Mouse (Mus musculus): Measurements from ENCODE around the gene Gm20388. TPM values are rescaled to one million over a fixed set of nuclear protein-coding genes. Genes with fewer than 3 reads are reported as not detected.

Gm20388 gene
- polyA plus RNA-seq, 2 experiments, result 8.5 TPM; not detected in 1

GRCm38 (mm10) chr8:120383204-120383560, 472.5 kb downstream of the Gm20388 start:
- Histone ChIP-seq H3K4me3 (ENCODE audit: insufficient read depth in 1 of 2, low read depth in 2 of 2, low read length in 2 of 2) (no peak overlapping the region), H3K4me1 (replicated peaks; ENCODE audit: control insufficient read depth in 2 of 2, insufficient read depth in 2 of 2, low read length in 1 of 2) (peaks cover 13 to 17% of the 10 kb centered on the region in 2 experiments), H3K27ac (no peak overlapping the region), H3K36me3 (replicated peaks; ENCODE audit: control insufficient read depth, insufficient read depth, low read depth) (no peaks in the 10 kb centered on the region), H3K9me3 (ENCODE audit: control insufficient read depth, low read length) (peaks cover 2% of the 10 kb centered on the region; the same call in 1 of the 2 replicates), H3K27me3 (ENCODE audit: control insufficient read depth, insufficient read depth, low read length) (no peaks in the 10 kb centered on the region), H3K9ac (replicated peaks) (no peak overlapping the region), H3K4me2 (ENCODE audit: low read depth) (no peak overlapping the region)
- no peak for ATAC-seq (ENCODE audit: insufficient read depth)
- no peak for DNase-seq (ENCODE audit: low read depth in 3 of 3, low spot score in 3 of 3)
- 68% methylated on average over 6 of the region's 6 CpGs for WGBS (ENCODE audit: insufficient replicate concordance)
- TF ChIP-seq CTCF (IDR thresholded peaks at IDR 0.05; ENCODE audit: low read depth) (no peak), EP300 (IDR thresholded peaks at IDR 0.05; ENCODE audit: low read depth) (no peak)

DNA sequence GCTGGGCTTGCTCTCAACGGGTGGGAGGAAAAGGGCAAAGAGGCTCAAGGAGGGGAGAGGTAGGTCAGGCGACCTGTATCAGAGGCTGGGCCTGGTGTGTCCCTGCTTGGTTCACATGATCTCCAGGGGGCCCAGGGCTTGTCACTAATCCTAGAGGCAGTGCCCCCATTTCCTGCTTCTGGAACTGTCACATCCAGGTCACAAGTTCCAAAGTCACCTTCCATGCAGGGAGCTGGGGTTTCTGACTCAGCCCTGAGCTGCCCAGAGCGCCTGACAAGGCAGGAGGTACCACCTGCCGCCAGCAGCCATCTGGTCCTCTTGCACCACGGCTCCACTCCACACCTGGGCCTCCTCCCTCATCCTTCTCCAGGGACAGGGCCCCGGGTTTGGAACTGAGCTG, 473.1 kb downstream of the Gm20388 start:
- Histone ChIP-seq H3K27me3 (ENCODE audit: control insufficient read depth, insufficient read depth, low read length) (no peaks in the 10 kb centered on the region), H3K27ac (no peak overlapping the region), H3K4me1 (replicated peaks; ENCODE audit: control insufficient read depth in 2 of 2, insufficient read depth in 2 of 2, low read length in 1 of 2) (peaks cover 8 to 12% of the 10 kb centered on the region in 2 experiments), H3K4me3 (ENCODE audit: insufficient read depth in 1 of 2, low read depth in 2 of 2, low read length in 2 of 2) (no peak overlapping the region), H3K9ac (replicated peaks) (no peak overlapping the region), H3K4me2 (ENCODE audit: low read depth) (no peak overlapping the region), H3K36me3 (replicated peaks; ENCODE audit: control insufficient read depth, insufficient read depth, low read depth) (no peaks in the 10 kb centered on the region), H3K9me3 (ENCODE audit: control insufficient read depth, low read length) (peaks cover 2% of the 10 kb centered on the region; the same call in 1 of the 2 replicates)
- ATAC-seq (ENCODE audit: insufficient read depth) (no peak), DNase-seq (ENCODE audit: low read depth in 3 of 3, low spot score in 3 of 3) (no peak)
- 53% methylated on average over 6 of the region's 6 CpGs for WGBS (ENCODE audit: insufficient replicate concordance)
- TF ChIP-seq EP300 (IDR thresholded peaks at IDR 0.05; ENCODE audit: low read depth) (no peak), CTCF (IDR thresholded peaks at IDR 0.05; ENCODE audit: low read depth) (no peak)

- no peak for ATAC-seq (ENCODE audit: insufficient read depth)
- DNase-seq (ENCODE audit: low read depth in 3 of 3, low spot score in 3 of 3), result no peak
- Histone ChIP-seq H3K36me3 (replicated peaks; ENCODE audit: control insufficient read depth, insufficient read depth, low read depth) (no peaks in the 10 kb centered on the region), H3K9me3 (ENCODE audit: control insufficient read depth, low read length) (peaks cover 2% of the 10 kb centered on the region; the same call in 1 of the 2 replicates), H3K4me1 (replicated peaks; ENCODE audit: control insufficient read depth in 2 of 2, insufficient read depth in 2 of 2, low read length in 1 of 2) (peaks cover 6 to 10% of the 10 kb centered on the region in 2 experiments), H3K4me2 (ENCODE audit: low read depth) (no peak overlapping the region), H3K27me3 (ENCODE audit: control insufficient read depth, insufficient read depth, low read length) (no peaks in the 10 kb centered on the region), H3K27ac (no peak overlapping the region), H3K4me3 (ENCODE audit: insufficient read depth in 1 of 2, low read depth in 2 of 2, low read length in 2 of 2) (no peak overlapping the region), H3K9ac (replicated peaks) (no peak overlapping the region)
- TF ChIP-seq CTCF (IDR thresholded peaks at IDR 0.05; ENCODE audit: low read depth) (peak; percentile 77), EP300 (IDR thresholded peaks at IDR 0.05; ENCODE audit: low read depth) (no peak)
Observed at GRCm38 (mm10) chr8:120384745-120385144, 474.1 kb downstream of the Gm20388 start.

- Histone ChIP-seq H3K27ac (no peak overlapping the region), H3K4me2 (ENCODE audit: low read depth) (no peak overlapping the region), H3K9ac (replicated peaks) (no peak overlapping the region), H3K4me3 (ENCODE audit: insufficient read depth in 1 of 2, low read depth in 2 of 2, low read length in 2 of 2) (no peak overlapping the region), H3K9me3 (ENCODE audit: control insufficient read depth, low read length) (peaks cover 2% of the 10 kb centered on the region; the same call in 1 of the 2 replicates), H3K27me3 (ENCODE audit: control insufficient read depth, insufficient read depth, low read length) (no peaks in the 10 kb centered on the region), H3K36me3 (replicated peaks; ENCODE audit: control insufficient read depth, insufficient read depth, low read depth) (no peaks in the 10 kb centered on the region), H3K4me1 (replicated peaks; ENCODE audit: control insufficient read depth in 2 of 2, insufficient read depth in 2 of 2, low read length in 1 of 2) (peaks cover 6 to 10% of the 10 kb centered on the region in 2 experiments)
- no peak for DNase-seq (ENCODE audit: low read depth in 3 of 3, low spot score in 3 of 3)
- 80% methylated on average over 6 of the region's 6 CpGs for WGBS (ENCODE audit: insufficient replicate concordance)
- TF ChIP-seq CTCF (IDR thresholded peaks at IDR 0.05; ENCODE audit: low read depth) (no peak), EP300 (IDR thresholded peaks at IDR 0.05; ENCODE audit: low read depth) (no peak)
- no peak for ATAC-seq (ENCODE audit: insufficient read depth)
Observed at GRCm38 (mm10) chr8:120388246-120388645, 477.6 kb downstream of the Gm20388 start.

GRCm38 (mm10) chr8:120390598-120390997, 480.0 kb downstream of the Gm20388 start:
- DNase-seq (ENCODE audit: low read depth in 3 of 3, low spot score in 3 of 3) (no peak), ATAC-seq (ENCODE audit: insufficient read depth) (no peak)
- Histone ChIP-seq H3K4me3 (ENCODE audit: insufficient read depth in 1 of 2, low read depth in 2 of 2, low read length in 2 of 2) (no peak overlapping the region), H3K9me3 (ENCODE audit: control insufficient read depth, low read length) (no peaks in the 10 kb centered on the region), H3K27me3 (ENCODE audit: control insufficient read depth, insufficient read depth, low read length) (no peaks in the 10 kb centered on the region), H3K36me3 (replicated peaks; ENCODE audit: control insufficient read depth, insufficient read depth, low read depth) (no peaks in the 10 kb centered on the region), H3K4me1 (replicated peaks; ENCODE audit: control insufficient read depth in 2 of 2, insufficient read depth in 2 of 2, low read length in 1 of 2) (peaks cover 6 to 9% of the 10 kb centered on the region in 2 experiments), H3K27ac (no peak overlapping the region), H3K9ac (replicated peaks) (no peak overlapping the region), H3K4me2 (ENCODE audit: low read depth) (no peak overlapping the region)
- TF ChIP-seq CTCF (IDR thresholded peaks at IDR 0.05; ENCODE audit: low read depth) (no peak), EP300 (IDR thresholded peaks at IDR 0.05; ENCODE audit: low read depth) (no peak)
- 80% methylated on average over 7 of the region's 7 CpGs for WGBS (ENCODE audit: insufficient replicate concordance)

Data from liver, embryonic 14.5 days (tissue).